In genomic region chr12:69879739-69880138, GRCm38 (mm10) we compare ENCODE assay signal across 13 mouse cellular contexts. TPM values are rescaled to one million over a fixed set of nuclear protein-coding genes. Genes with fewer than 3 reads are reported as not detected.
DNase-seq lines count a peak whose midpoint lies in the region; ATAC-seq and TF ChIP-seq lines count a peak whose summit lies in the region.
"Had no signal": no experiment of that assay in that cellular context is flagged by ENCODE, and none has a peak within 500 bp of the region (broad histone marks: within the 10 kb centered on the region; RNA-seq: fewer than 3 reads in every experiment).

No protein-coding gene starts in this region.

- no peak for ATAC-seq in kidney, embryonic 15.5 days (replicated peaks; ENCODE audit: low FRiP score)
- ATAC-seq in stomach, postnatal 0 days (ENCODE audit: low FRiP score, low TSS enrichment) = no peak

- H3K27me3 ChIP-seq in kidney, embryonic 15.5 days = no peaks in the 10 kb centered on the region
- H3K27me3 ChIP-seq in stomach, postnatal 0 days (ENCODE audit: control insufficient read depth, insufficient read depth, low read length) = no peaks in the 10 kb centered on the region
- H3K27me3 ChIP-seq: hindbrain, embryonic 12.5 days had no signal

- H3K27ac ChIP-seq in kidney, embryonic 15.5 days = peak overlapping the region; percentile 60
- H3K27ac ChIP-seq in embryonic fibroblast, embryonic 13.5 days (ENCODE audit: insufficient read depth, low read length) = peak overlapping the region; percentile 75
- H3K27ac ChIP-seq in stomach, postnatal 0 days (replicated peaks) = peak overlapping the region; percentile 14; the same call in 1 of the 2 replicates
- H3K27ac ChIP-seq: hindbrain, embryonic 12.5 days had no signal

- no peaks in the 10 kb centered on the region for H3K36me3 ChIP-seq in kidney, embryonic 15.5 days
- H3K36me3 ChIP-seq in stomach, postnatal 0 days (ENCODE audit: control insufficient read depth, insufficient read depth, low read length) = no peaks in the 10 kb centered on the region
- H3K36me3 ChIP-seq: hindbrain, embryonic 12.5 days had no signal

- no peak for TF ChIP-seq CTCF in embryonic fibroblast, embryonic 13.5 days (IDR thresholded peaks at IDR 0.05; ENCODE audit: borderline replicate concordance, insufficient read depth, low read length)
- no peak for TF ChIP-seq CTCF in stomach, postnatal 0 days (IDR thresholded peaks at IDR 0.05; ENCODE audit: low read depth)

- no peak for DNase-seq in kidney, postnatal 25 days
- DNase-seq in lung, postnatal 36 days = peak; percentile 17
- no peak for DNase-seq in lung, adult 18-20 months
- no peak for DNase-seq in stomach, postnatal 0 days (ENCODE audit: low spot score)
- no peak for DNase-seq in right cerebral cortex, postnatal 36 days (ENCODE audit: low spot score in 2 of 2)
- DNase-seq in kidney, postnatal 14 days = no peak
- DNase-seq: adrenal gland, postnatal 14 days; left cerebral cortex, postnatal 4 days; thymus, adult 2 months had no signal

- no peak for TF ChIP-seq EP300 in stomach, postnatal 0 days (optimal IDR thresholded peaks at IDR 0.05)

- 36% methylated on average over 6 of the region's 6 CpGs for WGBS in kidney, embryonic 15.5 days
- WGBS in stomach, postnatal 0 days = 23% methylated on average over 6 of the region's 6 CpGs

- H3K4me3 ChIP-seq in kidney, embryonic 15.5 days (replicated peaks) = no peak overlapping the region
- 0 out of 2 replicates have a peak overlapping the region, but pooled peaks have one; percentile 4 for H3K4me3 ChIP-seq in embryonic fibroblast, embryonic 13.5 days (ENCODE audit: insufficient read depth, low read length)
- no peak overlapping the region for H3K4me3 ChIP-seq in stomach, postnatal 0 days (ENCODE audit: low read depth, low read length)
- H3K4me3 ChIP-seq: hindbrain, embryonic 12.5 days; myocyte had no signal

- no peak for TF ChIP-seq POLR2A in embryonic fibroblast, embryonic 13.5 days (IDR thresholded peaks at IDR 0.05; ENCODE audit: low read depth, low read length)

- H3K9me3 ChIP-seq in kidney, embryonic 15.5 days (replicated peaks) = no peaks in the 10 kb centered on the region
- no peaks in the 10 kb centered on the region for H3K9me3 ChIP-seq in stomach, postnatal 0 days (ENCODE audit: control insufficient read depth, low read length)
- H3K9me3 ChIP-seq: hindbrain, embryonic 12.5 days had no signal

- H3K4me1 ChIP-seq in kidney, embryonic 15.5 days = peaks cover 42% of the 10 kb centered on the region
- H3K4me1 ChIP-seq in embryonic fibroblast, embryonic 13.5 days (ENCODE audit: control insufficient read depth, insufficient read depth, low read length) = peaks cover 15% of the 10 kb centered on the region
- peaks cover 6% of the 10 kb centered on the region; the same call in 1 of the 2 replicates for H3K4me1 ChIP-seq in stomach, postnatal 0 days (replicated peaks; ENCODE audit: control insufficient read depth, insufficient read depth)

- H3K9ac ChIP-seq in kidney, embryonic 15.5 days = no peak overlapping the region
- H3K9ac ChIP-seq in stomach, postnatal 0 days (ENCODE audit: low read length) = no peak overlapping the region
- H3K9ac ChIP-seq: hindbrain, embryonic 12.5 days had no signal

- H3K4me2 ChIP-seq in kidney, embryonic 15.5 days = 0 out of 2 replicates have a peak overlapping the region, but pooled peaks have one; percentile 9
- H3K4me2 ChIP-seq in stomach, postnatal 0 days (replicated peaks; ENCODE audit: low read depth) = no peak overlapping the region
- H3K4me2 ChIP-seq: hindbrain, embryonic 12.5 days had no signal

RNA-seq across cellular contexts. Expression of gene Atl1, which starts 12.7 kb away (rescaled TPM):
- polyA plus RNA-seq in kidney, embryonic 15.5 days (2015; fragmentation: Nextera tagmentation; extraction: Ambion mirVana) = 5.4 and 7.7 TPM in 2 replicates
- polyA plus RNA-seq in embryonic fibroblast, embryonic 13.5 days (2011; ENCODE audit: insufficient read length, low read depth, missing spikeins) = 10.4 and 11.5 TPM in 2 replicates
- 3.8 and 4.3 TPM in 2 replicates for polyA plus RNA-seq in stomach, postnatal 0 days (2015; fragmentation: Nextera tagmentation; extraction: Ambion mirVana)

RNA-seq across cellular contexts. Expression of gene Map4k5, which starts 13.3 kb away (rescaled TPM):
- 34.3 and 36.9 TPM in 2 replicates for polyA plus RNA-seq in kidney, embryonic 15.5 days (2015; fragmentation: Nextera tagmentation; extraction: Ambion mirVana)
- 74.9 and 92.9 TPM in 2 replicates for polyA plus RNA-seq in embryonic fibroblast, embryonic 13.5 days (2011; ENCODE audit: insufficient read length, low read depth, missing spikeins)
- polyA plus RNA-seq in stomach, postnatal 0 days (2015; fragmentation: Nextera tagmentation; extraction: Ambion mirVana) = 12.4 and 13.1 TPM in 2 replicates

Comparison
In these comparisons a context has a peak if more than half of its experiments do, and no peak if none do; other contexts are left out.
1. H3K27ac ChIP-seq: peak in every context shown above with its lines; median percentile 75 in embryonic fibroblast, embryonic 13.5 days; 60 in kidney, embryonic 15.5 days; 14 in stomach, postnatal 0 days.